Mouse (Mus musculus) G1E (cell line): ENCODE measurements around the gene Cd3eap.

Experiments
- CTCF ChIP-seq: IDR thresholded peaks from 2 replicates; pipeline ENCODE4 v1.5.1; 2012; ENCODE audit warnings: low read depth, low read length, inconsistent platforms, mixed read lengths
- GATA1 ChIP-seq: IDR thresholded peaks from 2 replicates; pipeline ENCODE4 v1.6.1; 2012; ENCODE audit warnings: borderline replicate concordance, low read length, inconsistent platforms, mixed read lengths
- POLR2AphosphoS5 ChIP-seq: IDR thresholded peaks from 2 replicates; pipeline ENCODE4 v1.6.1; 2012; ENCODE audit warnings: low read depth, low read length, inconsistent platforms; ENCODE audit not compliant: insufficient replicate concordance
- TAL1 ChIP-seq: conservative IDR thresholded peaks from 2 replicates; pipeline ENCODE4 v1.6.1; 2012; ENCODE audit warnings: low read depth, low read length, inconsistent platforms, mixed read lengths

- TF ChIP-seq CTCF (no peak), POLR2AphosphoS5 (no peak), GATA1 (no peak), TAL1 (no peak)
These were observed 32.2 kb downstream of the Cd3eap start for GRCm38 (mm10) chr7:19327128-19327527.
